Mouse (Mus musculus): ENCODE results near the gene Frmd4a. TPM values are rescaled to one million over a fixed set of nuclear protein-coding genes. Genes with fewer than 3 reads are reported as not detected.

Gene Frmd4a
- polyA plus RNA-seq, 1 experiment from 2014 or later, result 56.0 TPM

DNA sequence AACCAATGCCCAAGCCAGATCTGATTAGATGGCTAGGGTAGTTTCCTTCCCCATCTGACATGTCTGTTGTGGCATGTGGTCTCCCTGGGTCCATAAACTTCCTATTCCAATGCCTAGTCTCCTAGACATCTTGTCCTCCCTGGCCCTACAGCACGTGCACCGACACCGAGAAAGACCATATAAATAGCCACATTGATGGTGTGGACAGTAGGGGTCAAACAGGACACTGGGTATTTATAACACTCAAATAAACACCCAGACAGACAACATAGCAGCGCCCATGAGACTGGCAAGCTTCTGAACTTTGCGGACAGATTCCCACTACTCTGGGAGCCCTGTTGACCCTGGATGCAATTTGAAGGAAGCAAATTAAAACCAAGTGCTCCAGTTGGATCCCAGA is 526.8 kb downstream of the Frmd4a start:
- no peak overlapping the region for H3K4me2 ChIP-seq (ENCODE audit: low read length)
- peaks cover 44% of the 10 kb centered on the region for H3K4me1 ChIP-seq (ENCODE audit: control insufficient read depth, insufficient read depth, low read length)
- ATAC-seq, result no peak
- no peak overlapping the region; the same call in 1 of the 2 replicates for H3K27ac ChIP-seq (ENCODE audit: low read length)
- no peak overlapping the region for H3K9ac ChIP-seq (ENCODE audit: low read depth, low read length)
- WGBS, result 81% methylated on average over 5 of the region's 5 CpGs
- no peaks in the 10 kb centered on the region for H3K9me3 ChIP-seq (replicated peaks; ENCODE audit: control insufficient read depth, low read length, poor library complexity, severe bottlenecking)
- no peaks in the 10 kb centered on the region for H3K36me3 ChIP-seq (ENCODE audit: control insufficient read depth, insufficient read depth, low read length)
- no peak overlapping the region for H3K4me3 ChIP-seq (ENCODE audit: low read depth, low read length)
- H3K27me3 ChIP-seq (ENCODE audit: control insufficient read depth, insufficient read depth, low read depth, low read length), result no peaks in the 10 kb centered on the region

DNA sequence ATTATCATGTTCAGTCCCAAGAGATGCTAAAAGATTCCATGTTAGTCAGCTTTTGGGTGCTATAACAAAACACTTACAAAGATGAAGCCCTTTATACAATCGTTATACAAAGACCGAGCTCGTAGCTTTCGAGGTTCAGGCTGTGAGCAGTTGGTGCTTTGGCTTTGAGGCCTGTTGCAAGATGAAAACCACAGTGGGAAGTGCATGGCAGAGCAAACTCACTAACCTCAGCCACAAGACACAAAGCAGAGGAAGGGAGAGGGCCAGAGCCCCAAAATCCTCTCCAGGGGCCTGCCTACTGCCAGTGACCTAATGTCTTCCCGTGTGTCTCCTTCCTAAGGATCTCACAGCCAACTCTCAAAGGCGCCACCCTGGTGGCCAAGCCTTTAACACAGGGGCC is 527.7 kb downstream of the Frmd4a start:
- WGBS, result 67% methylated on average over 6 of the region's 6 CpGs

DNA sequence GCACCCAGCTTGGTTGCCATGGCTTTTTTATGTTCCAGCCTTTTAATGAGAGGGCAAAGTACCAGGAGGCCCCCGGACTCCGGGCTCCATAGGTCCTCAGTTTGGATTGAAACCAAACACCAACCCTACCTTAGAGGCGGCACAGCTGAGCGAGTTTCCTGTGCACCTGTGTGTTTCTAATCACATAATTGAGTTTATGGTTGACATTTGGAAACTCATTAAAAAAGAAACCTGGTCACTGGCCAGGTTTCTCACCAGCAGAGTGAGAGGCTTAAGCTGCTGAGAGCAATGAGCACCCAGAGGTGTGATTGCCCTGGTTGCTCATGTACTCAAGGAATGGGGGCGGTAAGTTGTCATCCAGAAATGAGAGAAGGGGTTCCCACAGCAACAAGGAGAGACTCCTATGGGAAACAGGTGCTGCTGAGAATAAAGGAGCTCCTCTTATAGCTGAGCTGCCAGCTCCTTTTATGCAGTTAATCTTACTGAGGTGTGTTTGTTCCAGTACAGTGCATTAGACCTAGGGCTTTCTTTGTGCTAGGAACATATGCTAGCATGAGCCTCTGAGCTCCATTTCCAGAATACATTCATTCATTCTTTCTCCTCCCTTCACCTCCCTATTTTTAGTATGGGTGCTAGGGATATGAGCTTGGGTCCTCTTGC is 529.6 kb downstream of the Frmd4a start:
- Histone ChIP-seq H3K27ac (ENCODE audit: low read length) (no peak overlapping the region), H3K36me3 (ENCODE audit: control insufficient read depth, insufficient read depth, low read length) (no peaks in the 10 kb centered on the region), H3K4me3 (ENCODE audit: low read depth, low read length) (no peak overlapping the region), H3K4me2 (ENCODE audit: low read length) (no peak overlapping the region), H3K9ac (ENCODE audit: low read depth, low read length) (no peak overlapping the region), H3K27me3 (ENCODE audit: control insufficient read depth, insufficient read depth, low read depth, low read length) (no peaks in the 10 kb centered on the region), H3K4me1 (ENCODE audit: control insufficient read depth, insufficient read depth, low read length) (peaks cover 24% of the 10 kb centered on the region), H3K9me3 (replicated peaks; ENCODE audit: control insufficient read depth, low read length, poor library complexity, severe bottlenecking) (no peaks in the 10 kb centered on the region)
- ATAC-seq, result no peak
- WGBS, result 83% methylated on average over 5 of the region's 5 CpGs

More for the DNA sequence above, 527.7 kb downstream of the Frmd4a start:
- no peaks in the 10 kb centered on the region for H3K27me3 ChIP-seq (ENCODE audit: control insufficient read depth, insufficient read depth, low read depth, low read length)
- H3K9ac ChIP-seq (ENCODE audit: low read depth, low read length), result no peak overlapping the region
- H3K9me3 ChIP-seq (replicated peaks; ENCODE audit: control insufficient read depth, low read length, poor library complexity, severe bottlenecking), result no peaks in the 10 kb centered on the region
- H3K36me3 ChIP-seq (ENCODE audit: control insufficient read depth, insufficient read depth, low read length), result no peaks in the 10 kb centered on the region
- peaks cover 42% of the 10 kb centered on the region for H3K4me1 ChIP-seq (ENCODE audit: control insufficient read depth, insufficient read depth, low read length)
- H3K4me3 ChIP-seq (ENCODE audit: low read depth, low read length), result no peak overlapping the region
- ATAC-seq, result no peak
- H3K27ac ChIP-seq (ENCODE audit: low read length), result 0 out of 2 replicates have a peak overlapping the region, but pooled peaks have one; percentile 33
- H3K4me2 ChIP-seq (ENCODE audit: low read length), result no peak overlapping the region

DNA sequence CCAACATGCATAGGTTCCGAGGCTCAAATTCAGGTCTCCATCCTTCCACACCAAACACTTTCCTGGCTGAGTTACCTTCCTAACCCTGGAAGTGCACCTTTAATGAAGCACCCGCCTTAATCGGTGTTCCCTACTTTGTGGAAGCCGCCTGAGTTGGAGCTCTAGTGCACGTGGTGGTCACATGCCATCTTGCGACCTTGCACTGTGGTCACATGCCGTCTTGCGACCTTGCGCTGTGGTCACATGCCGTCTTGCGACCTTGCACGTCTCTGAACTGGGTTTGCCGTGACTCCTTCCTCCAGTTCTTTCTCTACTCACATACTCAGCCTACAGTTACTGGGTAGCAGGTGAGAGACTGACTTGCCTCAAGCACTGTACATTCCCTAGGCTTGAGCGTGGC is 531.8 kb downstream of the Frmd4a start:
- Histone ChIP-seq H3K27me3 (ENCODE audit: control insufficient read depth, insufficient read depth, low read depth, low read length) (no peaks in the 10 kb centered on the region), H3K9ac (ENCODE audit: low read depth, low read length) (no peak overlapping the region), H3K27ac (ENCODE audit: low read length) (no peak overlapping the region), H3K4me3 (ENCODE audit: low read depth, low read length) (no peak overlapping the region), H3K36me3 (ENCODE audit: control insufficient read depth, insufficient read depth, low read length) (no peaks in the 10 kb centered on the region), H3K4me2 (ENCODE audit: low read length) (no peak overlapping the region), H3K9me3 (replicated peaks; ENCODE audit: control insufficient read depth, low read length, poor library complexity, severe bottlenecking) (no peaks in the 10 kb centered on the region), H3K4me1 (ENCODE audit: control insufficient read depth, insufficient read depth, low read length) (peaks cover 7% of the 10 kb centered on the region; the same call in 1 of the 2 replicates)
- WGBS, result 94% methylated on average over 14 of the region's 14 CpGs
- no peak for ATAC-seq

DNA sequence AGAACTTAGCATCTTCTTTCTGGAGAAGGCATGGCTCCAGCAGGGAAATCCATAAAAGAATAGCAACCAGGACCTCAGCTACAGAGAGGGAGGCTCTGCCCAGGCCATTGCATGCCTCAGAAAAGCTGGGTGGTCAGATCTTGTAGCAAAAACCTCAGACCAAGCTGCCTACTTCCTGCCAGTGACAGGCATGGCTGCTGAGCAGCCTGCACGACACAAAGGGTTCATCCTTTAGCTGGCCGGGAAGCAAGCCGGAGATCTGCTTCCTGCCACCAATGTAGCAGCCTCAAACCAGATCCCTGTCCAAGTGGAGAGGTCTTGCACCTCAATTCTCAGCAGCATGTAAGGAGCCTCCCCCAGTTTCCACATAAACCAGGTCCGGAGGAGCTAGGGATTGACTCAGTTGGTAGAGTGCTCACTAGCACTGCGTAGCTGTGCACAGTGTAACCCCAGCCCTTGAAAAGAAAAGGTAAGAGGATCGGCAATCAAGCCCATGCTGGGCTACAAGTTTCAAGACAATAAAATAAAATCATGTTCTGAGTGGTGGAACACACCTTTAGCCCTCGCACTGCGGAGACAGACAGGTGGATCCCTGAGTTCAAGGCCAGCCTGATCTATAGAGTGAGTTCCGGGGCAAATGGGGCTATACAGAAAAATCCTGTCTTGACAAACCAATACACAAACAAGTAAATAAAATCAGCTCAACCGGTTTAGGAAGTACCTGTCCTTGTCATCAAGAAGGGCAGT is 532.7 kb downstream of the Frmd4a start:
- 92% methylated on average over 10 of the region's 10 CpGs for WGBS
- Histone ChIP-seq H3K36me3 (ENCODE audit: control insufficient read depth, insufficient read depth, low read length) (no peaks in the 10 kb centered on the region), H3K27me3 (ENCODE audit: control insufficient read depth, insufficient read depth, low read depth, low read length) (no peaks in the 10 kb centered on the region), H3K27ac (ENCODE audit: low read length) (no peak overlapping the region), H3K9me3 (replicated peaks; ENCODE audit: control insufficient read depth, low read length, poor library complexity, severe bottlenecking) (no peaks in the 10 kb centered on the region), H3K4me2 (ENCODE audit: low read length) (no peak overlapping the region), H3K4me3 (ENCODE audit: low read depth, low read length) (no peak overlapping the region), H3K9ac (ENCODE audit: low read depth, low read length) (no peak overlapping the region), H3K4me1 (ENCODE audit: control insufficient read depth, insufficient read depth, low read length) (peaks cover 3% of the 10 kb centered on the region; the same call in 1 of the 2 replicates)
- ATAC-seq, result no peak

DNA sequence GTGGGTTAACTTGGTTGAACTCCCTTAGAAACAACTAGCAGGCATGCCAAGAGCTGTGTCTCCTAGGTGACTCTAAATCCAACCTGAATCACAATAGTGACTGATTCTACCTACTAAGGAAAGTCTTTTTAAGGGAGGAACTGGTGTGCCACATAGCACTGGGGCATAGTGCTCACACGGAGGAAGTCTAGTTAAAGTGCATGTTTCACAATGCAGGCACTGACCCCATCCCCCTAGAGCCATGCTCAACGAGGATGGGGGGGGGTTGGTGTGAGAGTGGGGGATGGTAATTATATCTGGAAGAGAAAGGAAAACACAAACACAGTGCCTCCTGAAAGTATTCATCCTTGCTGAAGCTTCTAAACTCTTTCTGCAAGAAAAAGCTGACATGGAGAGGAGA is 533.9 kb downstream of the Frmd4a start:
- H3K27me3 ChIP-seq (ENCODE audit: control insufficient read depth, insufficient read depth, low read depth, low read length), result no peaks in the 10 kb centered on the region
- WGBS, result 31% methylated on average over 2 of the region's 2 CpGs
- H3K27ac ChIP-seq (ENCODE audit: low read length), result no peak overlapping the region
- no peak overlapping the region for H3K4me3 ChIP-seq (ENCODE audit: low read depth, low read length)
- no peaks in the 10 kb centered on the region for H3K9me3 ChIP-seq (replicated peaks; ENCODE audit: control insufficient read depth, low read length, poor library complexity, severe bottlenecking)
- H3K36me3 ChIP-seq (ENCODE audit: control insufficient read depth, insufficient read depth, low read length), result no peaks in the 10 kb centered on the region
- H3K4me2 ChIP-seq (ENCODE audit: low read length), result no peak overlapping the region
- ATAC-seq, result no peak
- peaks cover 6% of the 10 kb centered on the region for H3K4me1 ChIP-seq (ENCODE audit: control insufficient read depth, insufficient read depth, low read length)
- H3K9ac ChIP-seq (ENCODE audit: low read depth, low read length), result no peak overlapping the region

DNA sequence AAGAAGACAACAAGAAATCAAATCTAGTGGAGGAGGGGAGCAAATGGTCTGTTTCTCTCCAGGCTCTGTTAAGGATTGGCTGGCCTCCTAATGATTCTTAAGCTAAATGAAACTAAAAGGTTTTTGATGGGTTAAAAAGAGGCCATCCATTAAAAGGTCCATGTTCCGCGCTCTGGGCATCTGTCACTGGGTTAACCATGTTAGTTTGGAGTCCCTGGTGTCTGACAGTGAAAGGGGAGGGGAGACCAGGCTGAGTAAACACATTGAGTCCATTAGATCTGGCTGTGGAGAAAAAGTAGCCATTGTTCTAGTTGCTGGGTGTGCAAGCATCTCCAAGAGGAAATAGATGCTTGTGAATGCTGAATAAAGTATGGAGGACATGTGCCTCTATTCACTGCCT is 534.3 kb downstream of the Frmd4a start:
- no peak for ATAC-seq
- Histone ChIP-seq H3K27me3 (ENCODE audit: control insufficient read depth, insufficient read depth, low read depth, low read length) (no peaks in the 10 kb centered on the region), H3K4me2 (ENCODE audit: low read length) (no peak overlapping the region), H3K4me1 (ENCODE audit: control insufficient read depth, insufficient read depth, low read length) (peaks cover 10% of the 10 kb centered on the region), H3K27ac (ENCODE audit: low read length) (no peak overlapping the region), H3K9me3 (replicated peaks; ENCODE audit: control insufficient read depth, low read length, poor library complexity, severe bottlenecking) (no peaks in the 10 kb centered on the region), H3K9ac (ENCODE audit: low read depth, low read length) (no peak overlapping the region), H3K36me3 (ENCODE audit: control insufficient read depth, insufficient read depth, low read length) (no peaks in the 10 kb centered on the region), H3K4me3 (ENCODE audit: low read depth, low read length) (no peak overlapping the region)
- 91% methylated on average over 2 of the region's 2 CpGs for WGBS

DNA sequence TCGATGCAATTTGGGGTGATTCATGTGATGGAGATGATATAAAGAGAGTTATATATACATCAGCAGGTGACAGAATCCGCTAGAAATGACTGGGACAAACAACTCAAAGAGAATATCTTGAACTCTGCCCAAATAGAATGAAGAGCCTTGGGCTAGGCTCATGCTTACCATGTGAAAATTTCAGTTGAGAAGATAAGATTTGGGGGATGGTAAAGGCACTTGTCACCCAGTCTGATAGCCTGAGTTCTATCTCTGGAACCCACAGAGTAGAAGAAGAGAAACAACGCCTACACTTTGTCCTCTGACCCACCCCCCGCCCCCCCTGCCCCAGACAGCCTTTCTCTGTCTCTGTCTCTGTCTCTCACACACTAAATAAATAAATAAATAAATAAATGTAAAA is 535.0 kb downstream of the Frmd4a start:
- Histone ChIP-seq H3K4me1 (ENCODE audit: control insufficient read depth, insufficient read depth, low read length) (peaks cover 17% of the 10 kb centered on the region), H3K4me2 (ENCODE audit: low read length) (no peak overlapping the region), H3K9me3 (replicated peaks; ENCODE audit: control insufficient read depth, low read length, poor library complexity, severe bottlenecking) (no peaks in the 10 kb centered on the region), H3K36me3 (ENCODE audit: control insufficient read depth, insufficient read depth, low read length) (no peaks in the 10 kb centered on the region), H3K27ac (ENCODE audit: low read length) (no peak overlapping the region), H3K27me3 (ENCODE audit: control insufficient read depth, insufficient read depth, low read depth, low read length) (no peaks in the 10 kb centered on the region), H3K9ac (ENCODE audit: low read depth, low read length) (no peak overlapping the region), H3K4me3 (ENCODE audit: low read depth, low read length) (no peak overlapping the region)
- ATAC-seq, result no peak
- 95% methylated on average over 4 of the region's 4 CpGs for WGBS

DNA sequence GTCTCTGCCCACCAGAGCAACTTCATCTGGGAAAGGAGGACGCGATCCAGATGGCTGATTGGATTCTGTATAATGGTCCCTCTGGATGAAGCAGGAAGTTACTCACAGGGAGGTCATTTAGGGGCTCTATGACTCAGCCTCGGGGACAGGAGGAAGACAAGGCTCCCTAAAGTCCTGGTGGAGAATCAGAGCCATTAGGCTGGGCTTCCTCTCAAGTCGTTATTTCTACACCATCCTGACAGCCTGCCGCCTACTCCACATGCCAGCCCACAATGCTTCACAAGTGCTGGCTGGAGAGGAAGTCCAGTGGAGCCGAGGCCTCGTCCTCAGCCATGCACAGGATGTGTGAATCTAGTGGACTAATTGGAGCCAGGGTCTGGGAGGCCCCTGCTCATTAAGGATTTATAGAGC is 537.7 kb downstream of the Frmd4a start:
- 49% methylated on average over 7 of the region's 7 CpGs for WGBS
- Histone ChIP-seq H3K4me2 (ENCODE audit: low read length) (no peak overlapping the region), H3K9me3 (replicated peaks; ENCODE audit: control insufficient read depth, low read length, poor library complexity, severe bottlenecking) (no peaks in the 10 kb centered on the region), H3K36me3 (ENCODE audit: control insufficient read depth, insufficient read depth, low read length) (no peaks in the 10 kb centered on the region), H3K4me3 (ENCODE audit: low read depth, low read length) (no peak overlapping the region), H3K4me1 (ENCODE audit: control insufficient read depth, insufficient read depth, low read length) (peaks cover 36% of the 10 kb centered on the region), H3K27ac (ENCODE audit: low read length) (no peak overlapping the region), H3K9ac (ENCODE audit: low read depth, low read length) (no peak overlapping the region), H3K27me3 (ENCODE audit: control insufficient read depth, insufficient read depth, low read depth, low read length) (no peaks in the 10 kb centered on the region)
- ATAC-seq, result no peak

Measured in midbrain, embryonic 16.5 days (tissue).